Mouse (Mus musculus) bone marrow macrophage, adult 2 months (primary cell): ENCODE measurements around the gene Simc1.

ENCODE experiments used
- CTCF ChIP-seq: IDR thresholded peaks from 2 replicates; pipeline ENCODE4 v1.5.1; 2012; ENCODE audit warnings: low read depth, mild to moderate bottlenecking, low read length, moderate library complexity
- POLR2A ChIP-seq: IDR thresholded peaks from 2 replicates; pipeline ENCODE4 v1.6.1; 2012; ENCODE audit warnings: mild to moderate bottlenecking, low read depth, low read length, borderline replicate concordance

DNA sequence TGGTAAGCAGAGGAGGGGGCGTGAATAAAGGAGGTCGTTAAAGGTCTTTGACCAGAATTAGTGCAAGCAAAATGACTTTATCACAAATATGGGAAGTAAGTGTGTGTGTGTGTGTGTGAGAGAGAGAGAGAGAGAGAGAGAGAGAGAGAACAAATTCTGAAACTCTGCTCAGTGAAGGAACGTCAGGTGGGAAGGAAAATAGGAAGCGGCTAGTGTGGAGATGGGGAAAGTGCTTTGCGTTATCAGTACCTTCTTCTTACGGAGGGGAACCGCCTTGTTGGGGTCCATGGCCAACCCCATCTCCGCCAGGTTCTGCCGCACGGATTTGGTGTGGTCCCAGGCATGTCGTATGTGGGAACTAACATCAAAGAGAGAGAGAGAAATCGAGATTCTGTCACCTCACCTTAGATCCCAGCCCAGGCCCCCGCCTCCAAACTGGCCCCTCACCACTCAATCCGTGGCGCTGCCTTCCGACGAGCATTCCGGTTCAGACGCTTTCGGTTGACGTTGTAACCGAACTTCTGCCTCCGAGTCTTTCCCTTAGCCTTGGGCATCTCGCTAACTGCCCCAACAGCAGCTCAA lies 85.9 kb downstream of the Simc1 start:
- no peak for TF ChIP-seq POLR2A
- no peak for TF ChIP-seq CTCF
